Mouse (Mus musculus) midbrain, postnatal 0 days (tissue): Measurements from ENCODE around the gene Kalrn. TPM values are rescaled to one million over a fixed set of nuclear protein-coding genes. Genes with fewer than 3 reads are reported as not detected.

Source experiments
- ATAC-seq: fragments of 200-750 bp; cut with Nextera tagmentation; 2 replicates; pipeline ENCODE4 v1.8.0; 2017; ENCODE audit warnings: moderate number of reproducible peaks, mild to moderate bottlenecking, moderate TSS enrichment, moderate library complexity; ENCODE audit not compliant: low FRiP score
- DNase-seq: peaks from one replicate; pipeline ENCODE4 v3.0.0-alpha.2; 2015; ENCODE audit warnings: low spot score
- H3K27ac ChIP-seq: fragments of 300-500 bp; sonication (generic); 2 replicates; pipeline ENCODE4 v1.5.1; 2014; ENCODE audit warnings: low read depth, mild to moderate bottlenecking, low read length, mixed read lengths
- H3K27me3 ChIP-seq: fragments of 300-500 bp; sonication (generic); 2 replicates; pipeline ENCODE4 v1.6.1; 2014; ENCODE audit warnings: low read length, control low read depth, mixed read lengths; ENCODE audit not compliant: insufficient read depth
- H3K36me3 ChIP-seq: fragments of 300-500 bp; sonication (generic); 2 replicates; pipeline ENCODE4 v1.6.1; 2014; ENCODE audit warnings: low read length, control low read depth, mixed read lengths; ENCODE audit not compliant: insufficient read depth
- H3K4me1 ChIP-seq: fragments of 300-500 bp; sonication (generic); 2 replicates; pipeline ENCODE4 v1.6.1; 2014; ENCODE audit warnings: mild to moderate bottlenecking, control low read depth, antibody characterized with exemption, low read length, mixed read lengths; ENCODE audit not compliant: insufficient read depth
- H3K4me2 ChIP-seq: fragments of 300-500 bp; sonication (generic); 2 replicates; pipeline ENCODE4 v1.6.1; 2014; ENCODE audit warnings: low read depth, mild to moderate bottlenecking, low read length, mixed read lengths; ENCODE audit not compliant: poor library complexity, severe bottlenecking
- H3K4me3 ChIP-seq: fragments of 300-500 bp; sonication (generic); 2 replicates; pipeline ENCODE4 v1.5.1; 2014; ENCODE audit warnings: low read depth, mild to moderate bottlenecking, low read length, moderate library complexity
- H3K9ac ChIP-seq: fragments of 300-500 bp; sonication (generic); replicated peaks from 2 replicates; pipeline ENCODE4 v1.6.1; 2014; ENCODE audit warnings: mild to moderate bottlenecking, low read length, moderate library complexity, mixed read lengths; ENCODE audit not compliant: poor library complexity, severe bottlenecking
- H3K9me3 ChIP-seq: fragments of 300-500 bp; sonication (generic); 2 replicates; pipeline ENCODE4 v1.6.1; 2016; ENCODE audit warnings: low read length, control low read depth
- CTCF ChIP-seq: IDR thresholded peaks from 2 replicates; pipeline ENCODE4 v1.5.1; 2016; ENCODE audit warnings: antibody characterized with exemption, mild to moderate bottlenecking
- WGBS: fragments of 180-500 bp; shearing (Covaris S2); extraction: QIAGEN DNeasy Blood & Tissue Kit; methylation state at CpG from one replicate; pipeline ENCODE4 v1.1.7; 2014; 5-methylcytosine and 5-hydroxymethylcytosine counted together
- polyA plus RNA-seq: library from polyadenylated mRNA; unstranded; fragments of >200 nt; fragmentation: Nextera tagmentation; extraction: Ambion mirVana; gene quantifications from 2 replicates; pipeline ENCODE4 v1.2.1, GENCODE M21; 2015
- total RNA-seq: library from RNA; depleted of rRNA; stranded (reverse); fragments of >200 nt; gene quantifications from 2 replicates; pipeline ENCODE4 v1.2.3, GENCODE M21; 2014

Kalrn gene
- total and polyA plus RNA-seq, 2 experiments from 2014 or later: 23.6 to 128 TPM

DNA sequence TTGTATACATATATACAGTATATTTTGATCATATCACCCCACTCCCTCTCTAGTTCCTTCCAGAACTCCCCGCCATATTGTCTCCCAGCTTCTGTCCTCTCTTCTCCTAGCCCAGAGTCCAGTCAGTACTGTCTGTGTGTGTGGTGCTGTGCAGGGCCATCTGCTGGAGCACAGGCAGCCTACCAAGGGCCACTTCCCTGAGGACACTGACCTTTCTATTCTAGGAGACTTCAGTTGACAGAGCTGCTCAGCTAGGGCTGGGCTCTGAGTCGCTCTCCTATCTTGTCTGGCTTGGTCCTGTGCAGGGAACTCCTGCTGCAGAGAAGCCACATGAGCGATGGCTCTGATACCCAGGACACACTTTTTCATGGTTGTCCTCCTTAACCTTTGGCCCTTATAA is 577.8 kb downstream of the Kalrn start:
- Histone ChIP-seq H3K9ac (no peak overlapping the region), H3K36me3 (no peaks in the 10 kb centered on the region), H3K27me3 (no peaks in the 10 kb centered on the region), H3K9me3 (no peaks in the 10 kb centered on the region), H3K27ac (no peak overlapping the region), H3K4me1 (no peaks in the 10 kb centered on the region), H3K4me2 (no peak overlapping the region), H3K4me3 (no peak overlapping the region)
- ATAC-seq (no peak), DNase-seq (no peak)
- WGBS: 89% methylated on average over 3 of the region's 3 CpGs
- TF ChIP-seq CTCF: no peak

DNA sequence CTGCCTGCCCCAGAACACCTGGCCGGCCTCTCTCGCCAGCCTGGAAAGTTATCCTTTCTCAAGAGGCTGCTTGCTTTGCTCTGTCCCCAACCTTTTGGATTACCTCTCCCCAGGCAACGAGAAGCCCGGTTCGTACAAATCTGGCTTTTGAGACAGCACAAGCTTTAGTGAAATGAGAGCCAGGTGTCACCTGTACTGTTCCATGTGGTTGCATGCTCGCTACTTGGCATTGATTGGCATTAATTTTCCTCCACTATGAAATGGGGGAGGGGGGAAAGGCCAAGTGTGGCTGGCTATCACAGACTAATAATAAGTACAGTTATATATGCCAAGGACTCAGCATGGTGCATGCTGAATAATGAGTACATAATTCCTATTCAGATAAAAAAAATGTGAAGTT is 579.0 kb downstream of the Kalrn start:
- Histone ChIP-seq H3K27ac (no peak overlapping the region), H3K4me2 (no peak overlapping the region), H3K4me1 (no peaks in the 10 kb centered on the region), H3K36me3 (no peaks in the 10 kb centered on the region), H3K9me3 (no peaks in the 10 kb centered on the region), H3K4me3 (no peak overlapping the region), H3K9ac (no peak overlapping the region), H3K27me3 (no peaks in the 10 kb centered on the region)
- WGBS: 77% methylated on average over 6 of the region's 6 CpGs
- TF ChIP-seq CTCF: no peak
- no peak for DNase-seq
- no peak for ATAC-seq

- no peaks in the 10 kb centered on the region for H3K4me1 ChIP-seq
- no peaks in the 10 kb centered on the region for H3K9me3 ChIP-seq
- H3K27ac ChIP-seq: no peak overlapping the region
- H3K4me3 ChIP-seq: no peak overlapping the region
- TF ChIP-seq CTCF: no peak
- 81% methylated on average over 4 of the region's 4 CpGs for WGBS
- DNase-seq (no peak), ATAC-seq (no peak)
- H3K36me3 ChIP-seq: peaks cover 17% of the 10 kb centered on the region
- no peaks in the 10 kb centered on the region for H3K27me3 ChIP-seq
- H3K4me2 ChIP-seq: no peak overlapping the region
- H3K9ac ChIP-seq: no peak overlapping the region
Measured at GRCm38 (mm10) chr16:33990712-33991111, 582.6 kb downstream of the Kalrn start.

- no peak overlapping the region for H3K4me3 ChIP-seq
- H3K27ac ChIP-seq: no peak overlapping the region
- no peak for DNase-seq
- no peak overlapping the region for H3K4me2 ChIP-seq
- no peak for TF ChIP-seq CTCF
- no peaks in the 10 kb centered on the region for H3K9me3 ChIP-seq
- no peak overlapping the region for H3K9ac ChIP-seq
- no peaks in the 10 kb centered on the region for H3K4me1 ChIP-seq
- 94% methylated on average over 1 of the region's 1 CpGs for WGBS
- no peaks in the 10 kb centered on the region for H3K27me3 ChIP-seq
- ATAC-seq: no peak
- peaks cover 17% of the 10 kb centered on the region for H3K36me3 ChIP-seq
Measured at GRCm38 (mm10) chr16:33989106-33989505, 584.2 kb downstream of the Kalrn start.

DNA sequence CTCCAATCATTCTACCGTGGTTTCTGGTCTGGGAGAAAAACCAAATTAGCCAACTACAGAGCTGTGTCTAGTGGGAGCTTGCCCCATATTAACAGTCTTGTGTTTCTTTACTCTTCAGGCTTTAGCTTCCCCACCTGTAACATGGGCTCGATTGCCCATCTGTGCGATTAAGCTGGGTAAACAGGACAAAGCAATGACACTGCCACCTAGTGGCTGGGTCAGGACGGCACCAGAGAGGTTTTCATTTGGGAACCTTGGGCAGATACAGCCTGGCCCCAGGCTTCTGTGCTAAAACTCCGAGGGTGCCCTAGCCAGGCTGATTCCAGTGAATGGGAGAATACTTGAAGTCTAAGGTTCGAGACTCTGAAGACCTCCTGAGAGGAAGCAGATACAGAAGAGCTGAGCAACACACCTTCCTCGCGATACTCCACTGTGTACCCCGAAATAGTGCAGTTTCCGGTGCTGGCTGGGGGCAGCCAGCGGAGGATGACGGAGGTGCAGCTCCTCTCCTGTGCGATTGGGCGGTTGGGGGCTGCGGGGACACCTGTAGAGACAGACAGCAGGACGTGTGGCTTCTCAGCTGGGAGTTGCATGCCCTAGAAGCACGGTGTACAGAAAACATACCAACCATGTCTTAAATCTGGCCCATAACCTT is 584.8 kb downstream of the Kalrn start:
- 62% methylated on average over 17 of the region's 17 CpGs for WGBS
- TF ChIP-seq CTCF: peak; percentile 78
- no peak overlapping the region for H3K4me2 ChIP-seq

DNA sequence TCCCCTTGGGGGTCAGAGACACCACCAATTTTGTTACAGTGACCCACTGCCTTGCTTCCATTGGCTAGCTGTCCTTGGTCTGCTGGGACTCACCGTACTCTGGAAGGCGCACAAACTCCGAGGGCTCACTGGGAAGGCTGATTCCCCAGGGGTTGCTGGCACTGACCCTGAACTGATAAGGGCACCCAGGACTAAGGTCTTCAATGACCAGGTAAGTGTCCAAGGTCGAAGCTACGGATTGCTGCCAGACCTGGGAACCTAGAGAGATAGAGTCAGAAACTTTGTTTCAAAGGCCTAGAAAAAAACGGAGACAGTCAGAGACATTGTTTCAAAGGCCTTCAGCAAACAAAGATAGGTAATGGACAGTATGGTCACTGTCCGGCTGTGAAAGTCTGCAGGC is 586.3 kb downstream of the Kalrn start:
- DNase-seq: no peak
- H3K4me1 ChIP-seq: no peaks in the 10 kb centered on the region
- H3K9ac ChIP-seq: no peak overlapping the region
- ATAC-seq: no peak
- H3K27me3 ChIP-seq: no peaks in the 10 kb centered on the region
- TF ChIP-seq CTCF: no peak
- H3K9me3 ChIP-seq: no peaks in the 10 kb centered on the region
- no peak overlapping the region for H3K4me2 ChIP-seq
- H3K36me3 ChIP-seq: peaks cover 17% of the 10 kb centered on the region
- H3K4me3 ChIP-seq: no peak overlapping the region
- 89% methylated on average over 7 of the region's 7 CpGs for WGBS
- no peak overlapping the region for H3K27ac ChIP-seq

More for the DNA sequence above, 584.8 kb downstream of the Kalrn start:
- no peak overlapping the region for H3K4me3 ChIP-seq
- DNase-seq: no peak
- no peak for ATAC-seq
- H3K36me3 ChIP-seq: peaks cover 17% of the 10 kb centered on the region
- H3K9ac ChIP-seq: no peak overlapping the region
- no peak overlapping the region for H3K27ac ChIP-seq
- H3K9me3 ChIP-seq: no peaks in the 10 kb centered on the region
- H3K27me3 ChIP-seq: no peaks in the 10 kb centered on the region
- H3K4me1 ChIP-seq: no peaks in the 10 kb centered on the region
